Mouse (Mus musculus): ENCODE results near the gene Timm17a. TPM values are rescaled to one million over a fixed set of nuclear protein-coding genes. Genes with fewer than 3 reads are reported as not detected.
A peak's percentile ranks its signal among the peaks of the same experiment; 100 is the strongest.

The Timm17a gene
- total RNA-seq, 4 experiments from 2014 or later, result 169 to 204 (median 197) TPM

GRCm38 (mm10) chr1:135271371-135271770 is 42.2 kb downstream of the Timm17a start:
- DNase-seq, result no peak

GRCm38 (mm10) chr1:135267663-135268446 is 45.7 kb downstream of the Timm17a start:
- DNase-seq, result no peak

- peak; percentile 57 for DNase-seq
Measured at GRCm38 (mm10) chr1:135265834-135266233, 47.7 kb downstream of the Timm17a start.

- no peak for DNase-seq
Measured at GRCm38 (mm10) chr1:135263316-135263715, 50.3 kb downstream of the Timm17a start.

GRCm38 (mm10) chr1:135262329-135262728 is 51.2 kb downstream of the Timm17a start:
- no peak for DNase-seq

DNA sequence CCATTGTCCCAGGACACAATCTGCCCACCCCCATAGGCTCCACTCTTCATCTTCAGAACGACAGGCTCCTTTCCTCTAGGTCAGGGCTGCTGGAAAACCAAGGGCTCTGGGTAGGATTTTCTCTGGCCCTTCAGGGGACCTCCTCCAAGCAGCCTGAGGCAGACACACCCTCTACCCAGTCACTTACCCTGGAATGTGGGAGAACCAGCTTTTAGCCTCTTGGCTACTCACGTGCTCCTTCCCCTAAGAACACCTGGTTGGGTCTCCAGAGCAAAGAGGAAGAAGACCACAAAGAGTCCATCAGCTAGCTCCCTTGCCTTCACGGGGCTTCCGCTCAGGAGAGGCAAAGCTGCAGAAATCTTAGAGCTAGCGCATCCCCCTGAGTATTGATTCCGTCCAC is 52.6 kb downstream of the Timm17a start:
- DNase-seq, result no peak

GRCm38 (mm10) chr1:135259128-135259436 is 54.5 kb downstream of the Timm17a start:
- peak; percentile 63 for DNase-seq

- no peak for DNase-seq
Measured at GRCm38 (mm10) chr1:135258380-135259127, 55.0 kb downstream of the Timm17a start, which contains the start of gene Elf3. TSS of gene Elf3 (minus strand) at chr1:135258568.

- DNase-seq, result no peak
Measured at GRCm38 (mm10) chr1:135256299-135256698, 57.3 kb downstream of the Timm17a start.

DNA sequence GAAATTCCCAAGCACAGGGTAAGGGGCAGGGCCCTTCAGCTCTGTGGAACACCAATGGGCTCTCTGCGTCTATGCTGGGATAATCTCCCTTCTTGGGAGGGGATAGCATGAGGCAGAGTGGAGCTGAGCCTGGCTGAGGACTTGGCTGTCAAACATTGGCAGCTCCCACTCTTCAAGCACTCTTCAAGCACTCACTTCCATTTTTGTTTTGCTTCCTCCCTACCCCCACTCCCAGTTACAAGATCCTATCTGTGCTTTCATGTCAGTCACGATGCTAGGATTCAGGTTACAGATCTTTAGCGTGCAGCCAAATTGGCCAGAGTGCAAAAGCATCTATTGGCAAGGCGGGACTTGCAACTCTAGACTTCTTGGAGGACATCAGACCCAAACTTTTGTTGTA is 60.7 kb downstream of the Timm17a start:
- no peak for DNase-seq

DNA sequence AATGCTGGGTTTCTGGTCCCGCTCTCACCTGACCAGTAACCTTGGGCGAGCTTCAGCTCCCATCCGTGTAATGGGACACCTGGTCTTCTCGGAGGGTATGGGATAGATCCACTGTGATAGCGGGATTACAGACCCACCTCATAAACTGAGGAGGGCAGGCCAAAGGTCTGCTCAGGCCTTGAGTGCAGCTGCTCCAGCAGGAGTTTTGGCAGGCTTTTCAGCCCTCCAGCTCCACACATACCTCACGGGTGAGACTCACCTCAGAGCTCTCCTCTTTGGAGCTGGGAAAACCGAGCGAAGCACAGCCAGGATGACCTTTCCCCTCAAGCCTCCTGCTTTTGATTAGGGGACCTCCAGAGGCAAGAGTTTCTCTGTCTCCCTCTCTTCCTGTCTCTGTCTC is 62.2 kb downstream of the Timm17a start:
- no peak for DNase-seq

DNA sequence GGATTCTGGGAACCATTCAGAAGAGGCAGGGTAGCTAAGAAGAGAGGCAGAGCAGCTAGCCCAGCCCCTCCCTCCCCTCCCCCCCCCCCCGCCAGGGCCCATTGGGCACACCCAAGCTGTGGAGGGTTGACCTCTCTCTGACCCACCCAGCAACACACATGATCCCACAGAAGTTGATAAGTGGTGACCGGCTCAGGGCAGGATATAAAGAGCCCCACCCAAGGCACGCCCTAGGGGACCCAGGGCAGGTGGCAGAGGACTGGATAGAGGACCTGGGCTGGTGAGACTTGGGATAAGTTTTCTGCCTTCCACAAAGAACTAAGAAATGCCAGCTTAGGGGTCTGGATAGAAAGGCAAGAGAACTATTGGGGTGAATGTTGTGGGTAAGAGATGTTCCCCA is 62.9 kb downstream of the Timm17a start:
- DNase-seq, result no peak

GRCm38 (mm10) chr1:135248434-135248850 is 65.1 kb downstream of the Timm17a start:
- DNase-seq, result no peak

Other genes with a start within 250 kb of the Timm17a start
- 1 to 10 TPM in 2 of 4 experiments, under 1 TPM in 2; 0.40 to 2.2 (median 1.1) TPM for gene Lgr6, start 208.5 kb downstream of the Timm17a start, total RNA-seq (2022)
- gene Ptpn7, start 181.1 kb downstream of the Timm17a start, total RNA-seq (2022), result 1 to 10 TPM; 1.4 to 1.5 (median 1.4) TPM
- 10 to 100 TPM; 57.5 to 77.4 (median 68.5) TPM for gene Arl8a, start 167.0 kb downstream of the Timm17a start, total RNA-seq (2022)
- 1 to 10 TPM in 3 of 4 experiments, under 1 TPM in 1; 0.80 to 1.9 (median 1.3) TPM for gene Gpr37l1, start 146.1 kb downstream of the Timm17a start, total RNA-seq (2022)
- gene Elf3, start 55.2 kb downstream of the Timm17a start, total RNA-seq (2022), result under 1 TPM; 0.20 to 0.52 (median 0.43) TPM
- 10 to 100 TPM; 47.2 to 76.7 (median 65.1) TPM for gene Rnpep, start 29.7 kb downstream of the Timm17a start, total RNA-seq (2022)
- 1 to 10 TPM; 1.2 to 1.6 (median 1.5) TPM for gene Lmod1, start 11.0 kb upstream of the Timm17a start, total RNA-seq (2022)
- gene Shisa4, start 61.5 kb upstream of the Timm17a start, total RNA-seq (2022), result 10 to 100 TPM in 1 of 4 experiments, 1 to 10 TPM in 3; 5.9 to 16.3 (median 8.5) TPM
- gene Ipo9, start 116.7 kb upstream of the Timm17a start, total RNA-seq (2022), result 100 to 1,000 TPM in 2 of 4 experiments, 10 to 100 TPM in 2; 71.1 to 104 (median 90.1) TPM